Mouse (Mus musculus) kidney, adult 2 months (tissue): ENCODE results near the gene Angptl8.

Source experiments
- CTCF ChIP-seq: fragments of 200-500 bp; conservative IDR thresholded peaks from 2 replicates; pipeline ENCODE4 v1.5.1; 2011; ENCODE audit warnings: low read depth, mild to moderate bottlenecking, control low read depth, low read length, moderate library complexity, mixed read lengths; ENCODE audit not compliant: insufficient read depth, insufficient read length
- POLR2A ChIP-seq: fragments of 200-500 bp; IDR thresholded peaks from one replicate; pipeline ENCODE4 v1.6.1; 2011; ENCODE audit warnings: low read depth, low read length, control low read depth

DNA sequence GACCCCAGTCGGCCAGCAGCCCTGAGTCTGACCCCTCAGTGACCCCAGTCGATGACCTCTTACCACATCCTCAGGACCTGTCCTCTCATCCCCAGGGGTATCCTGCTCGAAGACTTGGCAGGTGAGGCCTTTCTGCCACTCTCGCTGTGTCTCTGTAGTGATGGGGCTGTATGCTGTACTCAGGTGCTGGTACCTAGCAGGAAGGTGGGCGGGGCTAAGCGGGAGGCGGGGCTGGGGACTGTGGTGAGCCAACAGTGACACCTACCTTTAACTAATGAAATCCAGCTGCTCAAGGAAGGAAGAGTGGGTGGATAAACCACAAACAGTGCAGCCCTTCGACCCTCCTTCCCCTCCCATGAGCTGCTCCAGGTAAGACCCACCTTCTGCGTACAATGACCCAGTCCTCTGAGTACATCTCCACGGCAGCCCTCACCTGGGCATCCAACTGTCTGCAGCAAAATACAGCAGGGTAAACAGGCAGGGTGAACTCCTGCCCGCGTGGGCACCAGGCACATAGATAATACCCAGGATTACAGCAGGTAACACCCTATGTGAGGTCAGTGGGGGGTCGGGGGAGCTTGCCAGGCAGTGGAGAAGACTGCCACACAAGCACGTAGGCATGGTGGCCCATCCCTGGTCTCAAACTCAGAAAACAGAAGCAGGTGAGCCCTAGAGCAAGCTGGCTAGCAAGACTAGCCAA lies 10.2 kb downstream of the Angptl8 start:
- TF ChIP-seq POLR2A (no peak), CTCF (0 out of 2 replicates have a peak, but pooled peaks have one; percentile 11)
